22 mouse cellular contexts compared by ENCODE assay signal in genomic region chr6:90224338-90224737, GRCm38 (mm10). TPM values are rescaled to one million over a fixed set of nuclear protein-coding genes. Genes with fewer than 3 reads are reported as not detected.
"Had no signal": no experiment of that assay in that cellular context is flagged by ENCODE, and none has a peak within 500 bp of the region (broad histone marks: within the 10 kb centered on the region; RNA-seq: fewer than 3 reads in every experiment).

TSS of gene Vmn1r53 (minus strand) at chr6:90224438.

- DNase-seq: cerebellum, adult 8-10 months; cerebellum, adult 9-10 months; cerebellum, adult 9-11 months; cerebellum, postnatal 10 days; cerebellum, postnatal 14 days; cerebellum, postnatal 25 days; cerebellum, postnatal 36 days; embryo, embryonic 11 days; forebrain, postnatal 0 days; gastrocnemius, adult 2 months; gastrocnemius, postnatal 10 days; gastrocnemius, postnatal 14 days; gastrocnemius, postnatal 25 days; gastrocnemius, postnatal 36 days; heart, adult 18-20 months; heart, adult 2 months had no signal

RNA-seq across cellular contexts. Expression of gene Vmn1r53, which starts in this region (rescaled TPM):
- total RNA-seq: common myeloid progenitor, adult 5-6 weeks; forebrain, postnatal 0 days; gastrocnemius, adult 18-20 months; gastrocnemius, adult 2 months; gastrocnemius, adult 8-10 months; gastrocnemius, postnatal 10 days; gastrocnemius, postnatal 14 days; gastrocnemius, postnatal 25 days; gastrocnemius, postnatal 36 days; gastrocnemius, postnatal 4 days; granulocyte monocyte progenitor cell, adult 5-6 weeks; heart, adult 18-20 months; heart, adult 2 months; heart, adult 8-10 months had no signal
